Mouse (Mus musculus) gastrocnemius, adult 18-20 months (tissue): ENCODE data around the gene Scube3. TPM values are rescaled to one million over a fixed set of nuclear protein-coding genes. Genes with fewer than 3 reads are reported as not detected.

Experiments used
- DNase-seq: peaks from one replicate; pipeline ENCODE4 v3.0.0; 2021; ENCODE audit warnings: low spot score
- long read RNA-seq, 2 experiments: library from polyadenylated mRNA; stranded (forward); transcript quantifications; one replicate each; pipeline ENCODE4 v2.0.0; 2021
- total RNA-seq, 2 experiments: library from RNA; stranded (reverse); gene quantifications; 2 replicates each; pipeline ENCODE4 v1.2.3; 2021

Gene Scube3
- total RNA-seq = under 1 TPM; 0.16 to 0.26 TPM
- long read RNA-seq, experiment 1 = 0 reads
- long read RNA-seq, experiment 2, partial matches to known transcripts = 0 of 1 reads
- long read RNA-seq, experiment 2, other reads (novel, unspliced or antisense) = 1 of 1 reads

DNA sequence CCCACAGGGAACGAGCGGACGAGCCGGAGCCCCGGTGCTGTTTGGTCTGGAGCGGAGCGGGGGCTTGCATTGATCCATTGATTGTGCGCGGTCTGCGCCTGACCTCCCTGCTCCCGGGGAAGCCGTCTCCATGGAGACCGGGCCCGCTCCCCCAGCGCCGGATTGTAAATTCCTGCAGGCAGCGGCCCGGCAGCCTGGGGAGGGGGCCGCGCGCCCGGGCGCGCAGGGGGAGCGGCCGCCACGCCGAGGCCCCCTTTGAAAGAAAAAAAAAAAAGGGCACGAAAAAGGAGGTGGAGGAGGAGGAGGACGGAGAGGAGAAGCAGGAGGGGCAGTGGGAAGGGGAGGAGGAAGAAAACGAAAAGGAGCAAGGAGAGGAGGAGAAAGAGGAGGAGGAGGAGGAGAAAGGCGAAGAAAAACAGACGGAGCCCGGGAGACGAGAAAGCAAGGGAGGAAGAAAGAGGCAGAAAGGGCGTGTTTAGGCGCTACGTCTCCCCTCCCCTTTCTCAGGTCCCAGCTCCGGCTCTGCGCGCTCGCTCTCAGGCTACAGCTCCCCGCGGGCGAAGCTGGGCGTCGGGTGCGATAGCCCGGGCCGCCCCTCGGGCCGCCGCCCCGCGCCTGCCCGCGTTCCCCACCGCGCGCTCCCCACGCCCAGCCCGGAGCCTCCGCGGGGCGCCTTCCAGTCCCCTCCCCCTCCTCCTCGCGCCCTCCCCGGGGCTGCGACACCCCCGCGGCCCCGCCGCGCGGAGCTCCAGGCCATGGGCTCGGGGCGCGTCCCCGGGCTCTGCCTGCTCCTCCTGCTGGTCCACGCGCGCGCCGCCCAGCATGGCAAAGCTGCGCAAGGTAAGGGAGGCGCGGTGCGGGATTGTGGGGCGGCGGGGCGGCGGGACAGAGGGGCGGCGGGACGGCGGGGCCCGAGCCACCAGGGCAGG, at the start of gene Scube3:
Gene Scube3 (plus strand): TSS at position 371 of the 929 bp plus-strand sequence.
- DNase-seq = no peak

DNA sequence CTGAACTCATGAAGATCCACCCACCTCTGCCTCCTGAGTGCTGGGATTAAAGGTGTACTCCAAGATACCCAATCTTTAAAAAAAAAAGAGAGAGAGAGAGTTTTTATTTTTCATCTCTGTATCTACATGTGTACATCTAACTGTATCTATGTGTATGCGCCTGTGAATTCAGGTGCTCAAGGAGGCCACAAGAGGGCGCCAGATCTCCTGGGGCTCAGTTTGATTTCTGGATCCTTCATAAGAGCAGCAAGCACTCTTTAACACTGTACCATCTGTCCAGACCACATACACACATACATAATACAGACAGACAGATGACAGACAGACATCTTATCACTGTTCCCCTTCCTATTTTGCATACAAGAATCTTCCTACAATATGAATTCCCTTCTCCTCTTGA, 49.6 kb upstream of the Scube3 start:
- no peak for DNase-seq

GRCm38 (mm10) chr17:28093837-28094236, 48.1 kb upstream of the Scube3 start:
- DNase-seq = no peak

- no peak for DNase-seq
These were observed 45.5 kb upstream of the Scube3 start for GRCm38 (mm10) chr17:28096418-28096817.

DNA sequence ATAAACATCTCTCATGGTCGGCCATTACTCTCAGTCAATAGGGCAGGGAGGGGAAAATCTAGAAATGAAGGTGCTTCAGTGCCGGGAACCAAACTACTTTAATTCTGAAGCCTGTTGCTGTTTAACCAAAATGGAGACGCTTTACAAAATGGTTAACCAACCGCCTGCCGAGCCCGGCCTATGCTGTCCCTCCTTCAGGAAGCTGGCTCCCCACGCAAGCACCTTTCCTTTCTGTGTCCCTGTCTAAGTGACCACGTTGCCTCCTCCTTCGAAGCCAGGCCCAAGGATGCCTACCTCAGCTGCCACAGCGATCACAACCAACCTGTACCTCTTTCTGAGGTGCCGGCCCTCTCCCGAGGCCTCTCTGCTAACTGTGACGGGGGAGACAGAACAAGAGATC, 44.6 kb upstream of the Scube3 start:
- DNase-seq = no peak

DNA sequence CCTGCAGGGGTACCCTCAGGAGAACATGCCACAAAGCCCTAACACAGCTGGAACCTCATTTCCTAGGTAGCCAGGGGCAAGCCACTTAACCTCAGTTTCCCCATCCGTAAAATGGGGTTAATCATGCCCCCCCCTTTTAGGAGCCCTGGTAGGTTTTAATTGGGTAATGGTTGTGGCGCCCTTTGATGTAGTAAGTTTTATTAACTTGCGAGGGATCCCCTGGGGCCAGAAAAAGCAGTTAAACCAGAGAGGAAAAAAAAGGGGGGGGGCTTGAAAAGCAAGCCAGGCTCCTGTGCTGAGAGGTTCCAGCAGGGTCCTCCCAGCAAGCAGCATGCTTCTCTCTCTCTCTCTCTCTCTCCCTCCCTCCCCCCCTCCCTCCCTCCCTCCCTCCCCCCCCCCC, 42.9 kb upstream of the Scube3 start:
- no peak for DNase-seq

DNA sequence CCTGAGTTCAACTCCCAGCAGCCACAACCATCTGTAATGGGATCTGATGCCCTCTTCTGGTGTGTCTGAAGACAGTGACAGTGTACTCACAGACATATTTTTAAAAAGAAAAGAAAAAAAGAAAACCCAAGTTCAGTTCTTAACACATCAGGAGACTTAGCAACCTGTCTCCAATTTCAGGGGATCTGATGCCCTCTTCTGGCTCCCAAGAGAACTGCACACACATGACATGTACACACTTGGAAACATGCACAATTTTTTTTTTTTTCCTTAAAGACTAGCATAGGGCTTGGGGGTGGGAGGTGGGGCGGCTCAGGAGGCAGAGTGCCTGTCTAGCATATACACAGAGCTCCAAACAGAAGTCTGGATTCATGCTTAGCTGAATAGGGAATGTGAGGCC, 41.3 kb upstream of the Scube3 start:
- no peak for DNase-seq

- no peak for DNase-seq
These were observed 40.6 kb upstream of the Scube3 start for GRCm38 (mm10) chr17:28101284-28101887.

- DNase-seq = no peak
These were observed 40.0 kb upstream of the Scube3 start for GRCm38 (mm10) chr17:28101902-28102319.

DNA sequence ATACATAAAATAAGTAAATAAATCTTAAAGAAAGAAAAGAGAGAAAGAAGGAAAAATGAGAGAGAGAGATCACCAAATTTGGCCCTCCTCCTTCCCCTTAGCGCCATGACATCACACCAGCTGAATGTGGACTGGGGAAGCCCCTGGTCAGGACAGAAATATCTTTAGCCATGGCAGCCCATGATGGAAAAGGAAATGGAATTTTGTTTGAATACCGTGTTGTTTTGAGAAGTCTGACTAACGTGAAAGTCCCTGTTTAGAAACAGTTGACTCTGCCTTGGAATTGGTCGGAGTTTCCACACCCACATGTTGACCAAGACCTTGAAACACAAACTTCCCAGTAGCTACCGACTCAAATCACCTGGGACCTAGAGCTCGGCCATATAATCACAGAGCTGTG, 37.5 kb upstream of the Scube3 start:
- DNase-seq = no peak

GRCm38 (mm10) chr17:28106352-28106751, 35.6 kb upstream of the Scube3 start:
- no peak for DNase-seq

DNA sequence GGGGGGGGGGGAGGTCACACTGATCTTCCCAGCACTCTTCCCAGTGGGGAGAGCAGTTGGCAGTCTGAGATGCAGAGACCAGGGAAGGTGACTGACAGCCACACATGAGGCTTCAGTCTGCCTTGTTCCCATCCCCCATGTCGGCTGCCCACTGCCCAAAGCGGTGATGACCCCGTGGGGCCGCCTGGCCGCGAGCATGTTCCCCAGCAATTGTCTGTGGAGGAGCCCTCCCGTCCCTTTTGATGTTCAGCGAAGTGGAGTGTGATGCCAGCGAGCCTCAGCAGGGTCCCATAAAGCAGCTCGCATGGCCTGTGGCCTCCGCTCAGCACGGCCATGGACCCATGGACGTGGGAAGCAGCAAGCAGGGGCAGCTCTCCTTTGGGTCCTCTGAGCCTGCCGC, 34.7 kb upstream of the Scube3 start:
- no peak for DNase-seq

- DNase-seq = no peak
These were observed 29.7 kb upstream of the Scube3 start for GRCm38 (mm10) chr17:28112266-28112665.

DNA sequence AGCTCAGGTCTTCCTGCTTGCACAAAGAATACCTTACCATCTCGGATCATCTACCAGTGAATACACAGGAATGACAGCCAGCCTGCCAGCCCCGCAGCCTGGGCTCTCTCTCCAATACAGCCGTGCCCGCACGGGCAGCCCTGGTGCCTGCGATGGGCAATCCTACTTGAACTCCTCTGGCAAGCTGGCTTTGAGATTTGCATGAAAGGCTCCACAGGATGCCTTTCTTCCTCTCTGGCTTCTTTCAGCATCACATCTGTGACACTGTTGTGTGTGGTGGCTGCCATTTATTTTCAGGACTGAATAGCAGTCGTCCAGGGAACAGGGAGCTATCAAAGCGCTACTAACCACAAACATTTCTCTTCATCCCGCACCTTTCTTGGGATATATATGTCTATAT, 25.6 kb upstream of the Scube3 start:
- no peak for DNase-seq

- DNase-seq = peak; percentile 58
These were observed 24.3 kb upstream of the Scube3 start for GRCm38 (mm10) chr17:28117451-28118209.

DNA sequence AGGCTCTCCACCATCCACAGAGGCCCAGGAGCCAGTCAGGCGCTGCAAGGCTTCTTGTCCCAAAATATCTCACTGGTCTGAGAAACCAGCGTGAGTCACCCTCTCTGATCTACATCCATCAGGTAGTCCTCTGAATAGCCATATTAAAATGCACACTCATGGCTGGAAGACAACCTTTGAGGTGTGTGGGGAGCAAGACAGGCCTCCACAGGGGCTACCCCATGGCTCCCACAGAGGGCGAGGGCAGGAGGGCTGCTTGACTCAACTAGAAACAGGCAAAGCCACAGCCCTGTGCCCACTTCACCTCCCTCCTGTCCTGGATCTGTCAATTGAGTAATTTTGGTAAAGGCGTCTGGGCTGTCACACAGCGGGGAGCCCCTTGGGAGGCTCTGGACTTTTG, 21.5 kb upstream of the Scube3 start:
- no peak for DNase-seq

GRCm38 (mm10) chr17:28122949-28123348, 19.0 kb upstream of the Scube3 start:
- DNase-seq = no peak

GRCm38 (mm10) chr17:28123627-28124026, 18.3 kb upstream of the Scube3 start:
- DNase-seq = no peak

DNA sequence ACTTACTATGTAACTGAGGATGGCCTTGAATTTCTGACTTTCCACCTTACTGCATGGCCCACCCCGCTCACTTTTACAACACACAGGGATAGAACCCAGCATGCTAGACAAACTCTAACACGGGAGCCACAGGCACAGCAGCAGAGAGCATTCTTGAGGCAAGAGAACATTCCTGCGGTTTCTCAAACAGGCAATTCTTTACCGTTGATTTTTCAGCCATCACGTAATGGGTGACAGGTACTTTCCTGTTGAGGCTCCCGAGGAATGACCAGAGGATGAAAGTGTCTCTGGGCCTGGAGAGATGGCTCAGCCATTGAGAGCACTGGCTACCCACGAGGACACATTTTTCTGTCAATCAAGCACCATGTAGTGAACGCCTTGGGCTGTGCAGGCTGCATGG, 17.6 kb upstream of the Scube3 start:
- DNase-seq = no peak

- DNase-seq = no peak
These were observed 12.1 kb upstream of the Scube3 start for GRCm38 (mm10) chr17:28129796-28130195.

GRCm38 (mm10) chr17:28130391-28131125, 11.4 kb upstream of the Scube3 start:
- DNase-seq = no peak
